ENCODE assay signal across 25 mouse cellular contexts in genomic region chr7:75789746-75790145, GRCm38 (mm10). TPM values are rescaled to one million over a fixed set of nuclear protein-coding genes. Genes with fewer than 3 reads are reported as not detected.
DNase-seq lines count a peak whose midpoint lies in the region; ATAC-seq and TF ChIP-seq lines count a peak whose summit lies in the region.
"Had no signal": no experiment of that assay in that cellular context is flagged by ENCODE, and none has a peak within 500 bp of the region (broad histone marks: within the 10 kb centered on the region; RNA-seq: fewer than 3 reads in every experiment).

No protein-coding gene starts in this region.

- H3K27me3 ChIP-seq in heart, adult 2 months (ENCODE audit: control insufficient read depth, insufficient read depth, low read length), result no peaks in the 10 kb centered on the region
- H3K27me3 ChIP-seq: limb, embryonic 15.5 days; megakaryocyte, embryonic 14.5 days; midbrain, embryonic 15.5 days; neural tube, embryonic 15.5 days had no signal

- no peak for TF ChIP-seq POLR2A in heart, adult 2 months (IDR thresholded peaks at IDR 0.05; ENCODE audit: insufficient read depth, low read depth, low read length)

- 60% methylated on average over 6 of the region's 6 CpGs for WGBS in heart, adult 2 months

- intact Hi-C loops in heart, adult 2 months (cut with DNase I), result no loop called here

- DNase-seq in heart, adult 2 months, result peak in 1 of 2 experiments; percentile 52
- DNase-seq in heart, postnatal 4 days, result no peak
- DNase-seq in kidney, postnatal 14 days, result peak; percentile 31
- no peak for DNase-seq in kidney, adult 18-20 months
- peak; percentile 49 to 55 for DNase-seq in kidney, postnatal 36 days
- DNase-seq in right cerebral cortex, adult 2 months (ENCODE audit: low spot score in 2 of 2), result no peak
- DNase-seq: adrenal gland, postnatal 10 days; B cell, adult 2 months; cerebellum, adult 18-20 months; cerebellum, postnatal 36 days; gastrocnemius, postnatal 10 days; liver, postnatal 0 days; lung, postnatal 10 days; right cerebral cortex, postnatal 14 days; thymus, adult 2 months had no signal

- TF ChIP-seq CTCF in heart, adult 2 months (IDR thresholded peaks at IDR 0.05), result no peak

- H3K9ac ChIP-seq in heart, adult 2 months (ENCODE audit: low read depth, low read length), result no peak overlapping the region
- H3K9ac ChIP-seq: hindbrain, embryonic 14.5 days; limb, embryonic 15.5 days; liver, postnatal 0 days; midbrain, embryonic 15.5 days; neural tube, embryonic 15.5 days had no signal

- ATAC-seq in CD4-positive, CD25-positive, alpha-beta regulatory T cell, adult 4 months, result peak; percentile 17
- ATAC-seq: intestine, embryonic 16.5 days; liver, postnatal 0 days; midbrain, embryonic 15.5 days had no signal

- H3K27ac ChIP-seq in heart, adult 2 months, result peak overlapping the region; percentile 67
- H3K27ac ChIP-seq: forebrain, embryonic 10.5 days; heart, embryonic 10.5 days; hindbrain, embryonic 14.5 days; limb, embryonic 15.5 days; midbrain, embryonic 15.5 days; neural tube, embryonic 15.5 days had no signal

- no peaks in the 10 kb centered on the region for H3K79me2 ChIP-seq in heart, adult 2 months (replicated peaks; ENCODE audit: control insufficient read depth, insufficient read depth, low read length)

- peaks cover 12% of the 10 kb centered on the region for H3K4me1 ChIP-seq in heart, adult 2 months (ENCODE audit: control insufficient read depth, insufficient read depth, low read length)
- H3K4me1 ChIP-seq: midbrain, embryonic 15.5 days; neural tube, embryonic 15.5 days had no signal

- peaks cover 2% of the 10 kb centered on the region for H3K36me3 ChIP-seq in heart, adult 2 months (ENCODE audit: control insufficient read depth, insufficient read depth, low read length)
- H3K36me3 ChIP-seq: forebrain, embryonic 10.5 days; heart, embryonic 10.5 days; limb, embryonic 15.5 days; midbrain, embryonic 15.5 days; neural tube, embryonic 15.5 days had no signal

- no peak overlapping the region for H3K4me3 ChIP-seq in heart, adult 2 months
- H3K4me3 ChIP-seq: forebrain, embryonic 10.5 days; heart, embryonic 10.5 days; limb, embryonic 15.5 days; megakaryocyte, embryonic 14.5 days; midbrain, embryonic 15.5 days; myocyte; neural tube, embryonic 15.5 days had no signal

- TF ChIP-seq EP300 in heart, adult 2 months (IDR thresholded peaks at IDR 0.05; ENCODE audit: insufficient read depth, low read depth, low read length), result no peak

RNA-seq across cellular contexts. Expression of gene Klhl25, which starts 58.4 kb away (rescaled TPM):
- total RNA-seq in heart, adult 2 months (2021), result 1 to 10 TPM; 4.8 to 6.4 TPM
- 5.9 and 7.1 TPM in 2 replicates for polyA plus RNA-seq in heart, adult 2 months (2012; rRNA removed)
- 10 to 100 TPM in 1 of 2 experiments, 1 to 10 TPM in 1; 9.6 to 12.2 TPM for total RNA-seq in heart, postnatal 4 days (2021)
- polyA plus RNA-seq in CD4-positive, CD25-positive, alpha-beta regulatory T cell, adult 4 months (2017; shearing (Covaris generic)), result 10 to 100 TPM; 11.1 to 15.7 TPM

Comparison
In these comparisons a context has a peak if more than half of its experiments do, and no peak if none do; other contexts are left out.
1. DNase-seq: peak in kidney, postnatal 14 days (single experiment) and kidney, postnatal 36 days (2 of 2); none in heart, postnatal 4 days (single experiment), kidney, adult 18-20 months (single experiment) and right cerebral cortex, adult 2 months (0 of 2).